In genomic region chr3:138198722-138199068, GRCm38 (mm10) we compare ENCODE assay signal across 13 mouse cellular contexts. TPM values are rescaled to one million over a fixed set of nuclear protein-coding genes. Genes with fewer than 3 reads are reported as not detected.
A peak's percentile ranks its signal among the peaks of the same experiment; 100 is the strongest.
DNase-seq lines count a peak whose midpoint lies in the region; ATAC-seq and TF ChIP-seq lines count a peak whose summit lies in the region.
"Had no signal": no experiment of that assay in that cellular context is flagged by ENCODE, and none has a peak within 500 bp of the region (broad histone marks: within the 10 kb centered on the region; RNA-seq: fewer than 3 reads in every experiment).

No protein-coding gene starts in this region.

- ATAC-seq in embryonic facial prominence, embryonic 11.5 days (replicated peaks; ENCODE audit: insufficient number of reproducible peaks, low FRiP score, low TSS enrichment, low read depth): 0 out of 2 replicates have a peak, but pooled peaks have one; percentile 48
- no peak for ATAC-seq in lung, postnatal 0 days
- peak; percentile 32; the same call in 1 of the 2 replicates for ATAC-seq in neural tube, embryonic 13.5 days (ENCODE audit: low read depth)
- ATAC-seq in megakaryocyte-erythroid progenitor cell, adult 5-6 weeks (replicated peaks; ENCODE audit: low FRiP score, low TSS enrichment, poor library complexity, severe bottlenecking): no peak
- no peak for ATAC-seq in cerebellum, adult (ENCODE audit: insufficient number of reproducible peaks, low FRiP score, low TSS enrichment)

- DNase-seq in embryonic facial prominence, embryonic 11.5 days (ENCODE audit: low spot score): no peak
- no peak for DNase-seq in embryonic facial prominence, embryonic 10.5 days (ENCODE audit: low spot score)
- no peak for DNase-seq in lung, postnatal 0 days (ENCODE audit: low spot score)
- DNase-seq in lung, adult 2 months: no peak
- DNase-seq in limb, embryonic 10.5 days (ENCODE audit: low spot score): no peak

- H3K27ac ChIP-seq in embryonic facial prominence, embryonic 11.5 days (replicated peaks; ENCODE audit: low read depth, low read length): no peak overlapping the region
- no peak overlapping the region for H3K27ac ChIP-seq in embryonic facial prominence, embryonic 10.5 days (replicated peaks)
- no peak overlapping the region for H3K27ac ChIP-seq in lung, postnatal 0 days (ENCODE audit: low read length)
- 0 out of 2 replicates have a peak overlapping the region, but pooled peaks have one; percentile 58 for H3K27ac ChIP-seq in limb, embryonic 10.5 days
- H3K27ac ChIP-seq in neural tube, embryonic 13.5 days (replicated peaks): no peak overlapping the region; the same call in 1 of the 2 replicates

- no peak for TF ChIP-seq POLR2A in lung, adult 2 months (IDR thresholded peaks at IDR 0.05; ENCODE audit: borderline replicate concordance, extremely low read depth, low read depth, low read length)

- TF ChIP-seq EP300 in lung, postnatal 0 days (IDR thresholded peaks at IDR 0.05): no peak

- no peak overlapping the region for H3K4me2 ChIP-seq in embryonic facial prominence, embryonic 11.5 days (ENCODE audit: low read depth, low read length)
- peak overlapping the region; percentile 38; the same call in 1 of the 2 replicates for H3K4me2 ChIP-seq in lung, postnatal 0 days (replicated peaks; ENCODE audit: low read depth, low read length)
- peak overlapping the region; percentile 53 for H3K4me2 ChIP-seq in neural tube, embryonic 13.5 days

- H3K36me3 ChIP-seq in embryonic facial prominence, embryonic 11.5 days (replicated peaks; ENCODE audit: control insufficient read depth, insufficient read depth, low read depth, low read length): no peaks in the 10 kb centered on the region
- H3K36me3 ChIP-seq in embryonic facial prominence, embryonic 10.5 days (replicated peaks): no peaks in the 10 kb centered on the region
- no peaks in the 10 kb centered on the region for H3K36me3 ChIP-seq in lung, postnatal 0 days (ENCODE audit: insufficient read depth, low read length)
- H3K36me3 ChIP-seq in limb, embryonic 10.5 days: no peaks in the 10 kb centered on the region
- no peaks in the 10 kb centered on the region for H3K36me3 ChIP-seq in neural tube, embryonic 13.5 days

- no peaks in the 10 kb centered on the region for H3K27me3 ChIP-seq in embryonic facial prominence, embryonic 11.5 days (ENCODE audit: control insufficient read depth, insufficient read depth, low read length)
- H3K27me3 ChIP-seq in embryonic facial prominence, embryonic 10.5 days (replicated peaks; ENCODE audit: low read depth, poor library complexity, severe bottlenecking): 0 out of 2 replicates have a peak, but pooled peaks cover 4% of the 10 kb centered on the region
- H3K27me3 ChIP-seq in lung, postnatal 0 days (replicated peaks; ENCODE audit: insufficient read depth, low read length): no peaks in the 10 kb centered on the region
- H3K27me3 ChIP-seq in limb, embryonic 10.5 days (ENCODE audit: low read depth, poor library complexity, severe bottlenecking): peaks cover 7% of the 10 kb centered on the region; the same call in 1 of the 2 replicates
- no peaks in the 10 kb centered on the region for H3K27me3 ChIP-seq in neural tube, embryonic 13.5 days

- TF ChIP-seq CTCF in lung, postnatal 0 days (IDR thresholded peaks at IDR 0.05): no peak
- no peak for TF ChIP-seq CTCF in lung, adult 2 months (IDR thresholded peaks at IDR 0.05; ENCODE audit: insufficient read depth, low read length)

- H3K4me1 ChIP-seq in embryonic facial prominence, embryonic 11.5 days (ENCODE audit: control insufficient read depth, insufficient read depth, low read length): 0 out of 2 replicates have a peak, but pooled peaks cover 3% of the 10 kb centered on the region
- H3K4me1 ChIP-seq in embryonic facial prominence, embryonic 10.5 days: no peaks in the 10 kb centered on the region
- no peaks in the 10 kb centered on the region for H3K4me1 ChIP-seq in lung, postnatal 0 days (ENCODE audit: insufficient read depth, low read depth, low read length)
- H3K4me1 ChIP-seq in lung, adult 2 months (ENCODE audit: control insufficient read depth, insufficient read depth, low read length): no peaks in the 10 kb centered on the region
- 0 out of 2 replicates have a peak, but pooled peaks cover 3% of the 10 kb centered on the region for H3K4me1 ChIP-seq in limb, embryonic 10.5 days
- no peaks in the 10 kb centered on the region for H3K4me1 ChIP-seq in neural tube, embryonic 13.5 days (replicated peaks)

- H3K4me3 ChIP-seq in embryonic facial prominence, embryonic 11.5 days (ENCODE audit: low read depth, low read length): no peak overlapping the region
- no peak overlapping the region; the same call in 1 of the 2 replicates for H3K4me3 ChIP-seq in embryonic facial prominence, embryonic 10.5 days
- no peak overlapping the region for H3K4me3 ChIP-seq in lung, postnatal 0 days (ENCODE audit: low read depth, low read length)
- H3K4me3 ChIP-seq in lung, adult 2 months (replicated peaks; ENCODE audit: extremely low read depth, low read depth, low read length): no peak overlapping the region
- no peak overlapping the region; the same call in 1 of the 2 replicates for H3K4me3 ChIP-seq in limb, embryonic 10.5 days
- no peak overlapping the region; the same call in 1 of the 2 replicates for H3K4me3 ChIP-seq in neural tube, embryonic 13.5 days

- H3K9ac ChIP-seq in embryonic facial prominence, embryonic 11.5 days (replicated peaks; ENCODE audit: low read length): no peak overlapping the region
- H3K9ac ChIP-seq in lung, postnatal 0 days (replicated peaks; ENCODE audit: low read depth): no peak overlapping the region
- H3K9ac ChIP-seq in neural tube, embryonic 13.5 days: 0 out of 2 replicates have a peak overlapping the region, but pooled peaks have one; percentile 60
- H3K9ac ChIP-seq: liver, postnatal 0 days had no signal

- H3K9me3 ChIP-seq in embryonic facial prominence, embryonic 11.5 days (replicated peaks; ENCODE audit: control insufficient read depth, low read length): no peaks in the 10 kb centered on the region
- H3K9me3 ChIP-seq in embryonic facial prominence, embryonic 10.5 days: no peaks in the 10 kb centered on the region
- no peaks in the 10 kb centered on the region for H3K9me3 ChIP-seq in lung, postnatal 0 days (ENCODE audit: low read length)
- no peaks in the 10 kb centered on the region for H3K9me3 ChIP-seq in limb, embryonic 10.5 days (replicated peaks)
- H3K9me3 ChIP-seq in neural tube, embryonic 13.5 days: no peaks in the 10 kb centered on the region

- WGBS in embryonic facial prominence, embryonic 11.5 days: 83% methylated on average over 7 of the region's 7 CpGs
- WGBS in embryonic facial prominence, embryonic 10.5 days: 83% methylated on average over 7 of the region's 7 CpGs
- WGBS in lung, postnatal 0 days: 71% methylated on average over 7 of the region's 7 CpGs
- WGBS in lung, adult 2 months: 75% methylated on average over 7 of the region's 7 CpGs
- 88% methylated on average over 7 of the region's 7 CpGs for WGBS in limb, embryonic 10.5 days
- WGBS in neural tube, embryonic 13.5 days: 57% methylated on average over 7 of the region's 7 CpGs

RNA-seq across cellular contexts. Expression of gene 4930579F01Rik, which starts 5.1 kb away (rescaled TPM):
- not detected in 2 replicates for polyA plus RNA-seq in embryonic facial prominence, embryonic 11.5 days (2014; fragmentation: Nextera tagmentation; extraction: Ambion mirVana)
- not detected in 2 replicates for polyA plus RNA-seq in embryonic facial prominence, embryonic 10.5 days (2016; fragmentation: Nextera tagmentation; extraction: Ambion mirVana)
- polyA plus RNA-seq in lung, postnatal 0 days (2015; fragmentation: Nextera tagmentation; extraction: Ambion mirVana): not detected in 2 replicates
- not detected in 2 replicates for polyA plus RNA-seq in lung, adult 2 months (2012; rRNA removed)
- not detected in 2 replicates for polyA plus RNA-seq in limb, embryonic 10.5 days (2016; fragmentation: Nextera tagmentation; extraction: Ambion mirVana)
- not detected in 2 replicates for polyA plus RNA-seq in neural tube, embryonic 13.5 days (2015; fragmentation: Nextera tagmentation; extraction: Ambion mirVana)
- not detected in 2 replicates for total RNA-seq in megakaryocyte-erythroid progenitor cell, adult 5-6 weeks (2014; fragmentation: Nextera tagmentation)
- total RNA-seq in megakaryocyte-erythroid progenitor cell, adult 5-6 weeks (2017): not detected in 2 replicates
- total RNA-seq: gastrocnemius, postnatal 25 days; heart, postnatal 36 days; left cerebral cortex, postnatal 14 days had no signal
- polyA plus RNA-seq: activated CD4-positive, CD25-positive, alpha-beta regulatory T cell, adult 4 months; liver, postnatal 0 days had no signal

RNA-seq across cellular contexts. Expression of gene Adh7, which starts 18.9 kb away (rescaled TPM):
- polyA plus RNA-seq in embryonic facial prominence, embryonic 11.5 days (2014; fragmentation: Nextera tagmentation; extraction: Ambion mirVana): not detected in 2 replicates
- not detected in 2 replicates for polyA plus RNA-seq in embryonic facial prominence, embryonic 10.5 days (2016; fragmentation: Nextera tagmentation; extraction: Ambion mirVana)
- 0.62 and 1.1 TPM in 2 replicates for polyA plus RNA-seq in lung, postnatal 0 days (2015; fragmentation: Nextera tagmentation; extraction: Ambion mirVana)
- 2.7 and 12.4 TPM in 2 replicates for polyA plus RNA-seq in lung, adult 2 months (2012; rRNA removed)
- polyA plus RNA-seq in limb, embryonic 10.5 days (2016; fragmentation: Nextera tagmentation; extraction: Ambion mirVana): 0.20 TPM in 1 of 2 replicates, not detected in the other
- 0.14 and 0.41 TPM in 2 replicates for polyA plus RNA-seq in neural tube, embryonic 13.5 days (2015; fragmentation: Nextera tagmentation; extraction: Ambion mirVana)
- total RNA-seq in megakaryocyte-erythroid progenitor cell, adult 5-6 weeks (2014; fragmentation: Nextera tagmentation): not detected in 2 replicates
- total RNA-seq in megakaryocyte-erythroid progenitor cell, adult 5-6 weeks (2017): not detected in 2 replicates
- polyA plus RNA-seq: activated CD4-positive, CD25-positive, alpha-beta regulatory T cell, adult 4 months had no signal

RNA-seq across cellular contexts. Expression of gene Mttp, which starts 53.9 kb away (rescaled TPM):
- polyA plus RNA-seq in embryonic facial prominence, embryonic 11.5 days (2014; fragmentation: Nextera tagmentation; extraction: Ambion mirVana): 8.3 and 9.2 TPM in 2 replicates
- polyA plus RNA-seq in embryonic facial prominence, embryonic 10.5 days (2016; fragmentation: Nextera tagmentation; extraction: Ambion mirVana): 9.8 and 10.0 TPM in 2 replicates
- 5.5 TPM in 2 replicates for polyA plus RNA-seq in lung, postnatal 0 days (2015; fragmentation: Nextera tagmentation; extraction: Ambion mirVana)
- polyA plus RNA-seq in lung, adult 2 months (2012; rRNA removed): 0.70 and 0.91 TPM in 2 replicates
- polyA plus RNA-seq in limb, embryonic 10.5 days (2016; fragmentation: Nextera tagmentation; extraction: Ambion mirVana): 7.5 and 8.9 TPM in 2 replicates
- 7.6 and 10.4 TPM in 2 replicates for polyA plus RNA-seq in neural tube, embryonic 13.5 days (2015; fragmentation: Nextera tagmentation; extraction: Ambion mirVana)
- 1.2 and 3.3 TPM in 2 replicates for total RNA-seq in megakaryocyte-erythroid progenitor cell, adult 5-6 weeks (2014; fragmentation: Nextera tagmentation)
- 2.7 and 3.4 TPM in 2 replicates for total RNA-seq in megakaryocyte-erythroid progenitor cell, adult 5-6 weeks (2017)

RNA-seq across cellular contexts. Expression of gene Trmt10a, which starts 55.4 kb away (rescaled TPM):
- polyA plus RNA-seq in embryonic facial prominence, embryonic 11.5 days (2014; fragmentation: Nextera tagmentation; extraction: Ambion mirVana): 16.5 and 17.2 TPM in 2 replicates
- 18.1 and 20.0 TPM in 2 replicates for polyA plus RNA-seq in embryonic facial prominence, embryonic 10.5 days (2016; fragmentation: Nextera tagmentation; extraction: Ambion mirVana)
- 6.1 and 6.4 TPM in 2 replicates for polyA plus RNA-seq in lung, postnatal 0 days (2015; fragmentation: Nextera tagmentation; extraction: Ambion mirVana)
- polyA plus RNA-seq in lung, adult 2 months (2012; rRNA removed): 0.74 and 1.6 TPM in 2 replicates
- 16.0 and 17.1 TPM in 2 replicates for polyA plus RNA-seq in limb, embryonic 10.5 days (2016; fragmentation: Nextera tagmentation; extraction: Ambion mirVana)
- polyA plus RNA-seq in neural tube, embryonic 13.5 days (2015; fragmentation: Nextera tagmentation; extraction: Ambion mirVana): 7.2 and 9.0 TPM in 2 replicates
- total RNA-seq in megakaryocyte-erythroid progenitor cell, adult 5-6 weeks (2014; fragmentation: Nextera tagmentation): 4.4 and 7.3 TPM in 2 replicates
- total RNA-seq in megakaryocyte-erythroid progenitor cell, adult 5-6 weeks (2017): 8.5 and 30.6 TPM in 2 replicates

Comparison
In these comparisons a context has a peak if more than half of its experiments do, and no peak if none do; other contexts are left out.
1. ATAC-seq: peak in embryonic facial prominence, embryonic 11.5 days (single experiment) and neural tube, embryonic 13.5 days (single experiment); none in lung, postnatal 0 days (single experiment), megakaryocyte-erythroid progenitor cell, adult 5-6 weeks (single experiment) and cerebellum, adult (single experiment).